Mouse (Mus musculus): Measurements from ENCODE around the gene Csnk2a1.
A peak's percentile ranks its signal among the peaks of the same experiment; 100 is the strongest.
"Not testable (repeated sequence)": the region's sequence is repeated elsewhere in the genome, so short reads cannot be mapped to it uniquely, and the experiment has no call there.

Csnk2a1 gene

DNA sequence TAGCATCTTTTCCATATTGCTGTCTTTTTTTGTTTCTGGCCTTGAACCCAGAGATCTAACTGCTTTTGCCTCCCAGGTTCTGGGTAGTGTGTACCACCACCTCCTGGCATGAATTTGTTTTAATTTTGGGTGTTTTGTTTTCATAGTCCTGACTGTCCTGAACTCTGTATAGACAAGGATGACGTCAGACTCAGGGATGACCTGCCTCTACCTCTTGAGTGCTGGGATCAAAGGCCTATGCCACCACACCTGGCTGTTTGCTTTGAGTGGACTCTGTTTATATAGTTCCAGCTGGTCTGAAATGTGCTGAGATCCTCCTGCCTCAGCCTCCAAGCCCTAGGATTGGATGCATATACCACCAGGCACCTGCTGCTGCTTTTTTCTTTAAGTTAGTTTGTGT is 11.3 kb downstream of the Csnk2a1 start:
- DNase-seq (ENCODE audit: low spot score), result no peak

DNA sequence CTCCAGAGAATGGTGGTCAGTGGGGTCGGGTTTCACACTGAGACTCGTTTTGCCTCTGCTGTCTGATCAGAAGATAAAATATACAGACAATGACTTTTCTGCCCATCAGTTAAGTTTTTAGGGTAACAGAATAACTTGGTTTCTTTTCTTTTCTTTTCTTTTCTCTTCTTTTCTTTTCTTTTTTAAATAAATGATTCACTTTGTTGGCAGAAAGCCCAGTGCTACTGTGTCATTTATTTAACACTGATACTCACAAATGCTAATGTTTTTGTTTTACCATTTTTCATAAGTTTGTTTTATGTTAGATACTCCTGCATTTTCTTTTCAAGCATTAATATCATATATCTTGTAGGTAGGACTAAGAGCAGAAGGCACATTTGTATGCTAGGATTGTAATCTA is 13.9 kb downstream of the Csnk2a1 start:
- no peak for DNase-seq (ENCODE audit: low spot score)

DNA sequence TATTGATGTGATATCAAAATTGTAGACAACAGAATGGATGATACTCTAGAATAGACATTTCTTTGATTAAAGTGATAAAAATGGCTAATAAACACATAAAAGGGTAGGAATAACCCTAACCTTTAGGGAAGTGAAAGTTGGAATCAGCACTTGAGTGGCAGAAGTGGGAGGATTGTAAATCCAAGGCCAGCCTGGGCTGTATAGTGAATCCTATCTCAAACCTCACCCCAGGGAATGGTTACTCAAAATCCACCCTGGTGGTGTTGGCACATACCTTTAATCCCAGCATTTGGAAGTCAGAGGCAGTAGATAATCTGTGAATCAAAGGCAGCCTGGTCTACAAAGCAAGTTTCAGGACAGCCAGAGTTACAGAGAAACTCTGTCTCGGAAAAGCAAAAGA is 20.6 kb downstream of the Csnk2a1 start:
- DNase-seq (ENCODE audit: low spot score), result no peak

DNA sequence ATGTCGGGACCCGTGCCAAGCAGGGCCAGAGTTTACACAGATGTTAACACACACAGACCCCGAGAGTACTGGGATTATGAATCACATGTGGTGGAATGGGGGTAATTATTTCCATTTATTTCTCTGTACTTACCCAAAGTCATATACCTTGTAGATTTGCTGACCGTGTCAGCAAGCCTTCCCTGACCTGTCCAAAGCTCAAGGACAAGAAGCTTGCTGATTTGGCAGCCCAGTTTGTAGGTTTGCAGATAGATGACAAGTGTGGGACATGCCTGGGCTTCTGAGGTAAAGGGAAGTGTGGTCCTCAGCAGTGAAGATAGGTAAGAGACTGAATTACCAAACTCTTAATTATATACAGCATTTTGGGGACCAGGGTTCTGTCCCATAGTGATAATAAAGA is 23.9 kb downstream of the Csnk2a1 start:
- no peak for DNase-seq (ENCODE audit: low spot score)

DNA sequence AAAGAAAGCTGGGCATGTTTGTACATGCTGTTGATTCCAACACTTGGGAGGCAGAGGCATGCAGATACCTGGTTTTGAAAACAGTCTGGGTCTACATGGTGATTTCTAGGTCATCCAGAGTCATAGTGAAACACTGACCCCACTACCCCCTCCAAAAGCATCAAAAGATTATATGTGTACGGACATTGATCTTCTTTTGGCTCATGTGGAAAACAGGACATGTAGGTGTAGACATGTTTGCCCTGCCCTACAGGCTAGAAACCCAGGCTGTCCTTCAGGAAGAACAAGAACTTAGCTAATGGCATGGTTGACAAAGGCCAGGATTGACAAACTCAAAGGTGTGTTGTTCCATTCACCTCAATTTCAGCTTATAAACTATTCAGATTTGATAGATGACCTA is 33.1 kb downstream of the Csnk2a1 start:
- no peak for DNase-seq (ENCODE audit: low spot score)

DNA sequence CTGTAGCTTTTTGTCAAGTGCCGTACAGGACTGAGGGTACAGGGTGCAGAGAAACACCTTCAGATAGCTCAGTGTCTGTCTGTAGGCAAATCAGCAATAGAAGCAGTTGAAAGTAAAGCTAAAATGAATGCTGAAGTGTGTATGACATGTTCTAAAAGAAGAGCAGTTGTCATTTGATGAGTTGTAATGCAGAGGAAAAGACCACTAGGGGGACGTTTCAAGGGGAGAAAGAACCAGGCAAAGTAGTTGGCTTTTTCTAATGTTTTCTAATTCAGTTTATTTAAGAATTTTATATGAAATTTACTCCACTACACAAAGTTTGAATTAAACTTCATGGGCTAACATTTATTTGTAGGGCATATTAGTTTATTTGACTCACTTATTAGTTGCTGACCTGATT is 47.0 kb downstream of the Csnk2a1 start:
- DNase-seq (ENCODE audit: low spot score), result no peak

DNA sequence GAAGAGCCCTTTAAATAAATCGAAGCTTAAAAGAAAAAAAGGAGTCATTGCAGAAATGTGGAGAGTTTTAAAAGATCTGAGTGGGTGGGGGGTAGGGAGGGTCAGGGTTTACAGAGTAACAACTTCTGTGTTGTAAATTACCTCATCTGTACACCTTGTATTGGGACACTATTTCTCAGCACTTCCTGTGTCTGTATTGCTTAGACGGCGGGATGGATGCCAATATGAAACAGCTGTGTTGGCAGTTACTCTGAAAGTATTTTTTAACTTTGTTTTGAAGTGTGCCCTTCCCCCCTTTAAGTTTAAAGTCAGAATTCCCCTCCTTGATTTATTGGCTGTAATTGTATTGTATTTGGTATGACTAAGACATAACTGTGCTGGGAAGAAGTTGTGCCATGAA is 54.8 kb downstream of the Csnk2a1 start:
- no peak for DNase-seq (ENCODE audit: low spot score)

DNA sequence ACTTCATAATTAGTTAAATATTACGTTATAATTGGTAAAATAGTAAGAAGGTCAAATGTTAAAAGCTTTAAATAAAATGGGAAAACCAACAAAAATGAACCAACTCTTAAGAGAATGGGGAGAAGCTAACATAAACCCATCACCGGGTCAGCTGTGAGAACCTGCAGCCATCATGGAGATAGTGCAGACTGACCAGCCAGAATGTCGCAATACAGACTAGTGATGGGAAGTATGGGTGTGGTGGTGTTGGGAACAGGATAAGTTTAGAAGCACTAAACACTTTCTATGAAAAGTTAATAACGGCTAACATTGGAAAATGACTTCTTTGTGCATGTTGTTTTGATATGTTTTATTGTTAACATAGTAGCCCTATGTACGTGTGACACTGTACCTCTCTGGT is 60.9 kb downstream of the Csnk2a1 start:
- no peak for DNase-seq (ENCODE audit: low spot score)

DNA sequence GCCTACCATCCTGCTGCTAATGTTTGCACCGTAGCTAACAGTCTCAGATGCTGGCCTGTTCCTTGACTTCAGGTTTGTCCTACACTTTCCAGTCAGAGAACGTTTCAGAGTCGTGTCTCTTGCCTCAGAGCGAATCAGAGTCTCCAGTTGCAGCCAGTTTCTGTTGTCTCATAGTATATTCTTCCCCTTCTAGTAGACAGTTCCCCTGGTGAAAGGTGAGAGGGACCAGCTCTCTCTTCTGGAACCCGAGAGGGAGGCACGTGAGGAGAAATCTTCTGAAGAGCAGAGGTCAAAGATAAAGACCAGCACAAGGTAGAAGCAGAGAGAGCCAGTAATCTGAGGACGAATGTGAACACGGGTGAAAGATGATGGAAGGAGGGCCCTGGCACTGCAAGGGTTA is 61.4 kb downstream of the Csnk2a1 start:
- no peak for DNase-seq (ENCODE audit: low spot score)

DNA sequence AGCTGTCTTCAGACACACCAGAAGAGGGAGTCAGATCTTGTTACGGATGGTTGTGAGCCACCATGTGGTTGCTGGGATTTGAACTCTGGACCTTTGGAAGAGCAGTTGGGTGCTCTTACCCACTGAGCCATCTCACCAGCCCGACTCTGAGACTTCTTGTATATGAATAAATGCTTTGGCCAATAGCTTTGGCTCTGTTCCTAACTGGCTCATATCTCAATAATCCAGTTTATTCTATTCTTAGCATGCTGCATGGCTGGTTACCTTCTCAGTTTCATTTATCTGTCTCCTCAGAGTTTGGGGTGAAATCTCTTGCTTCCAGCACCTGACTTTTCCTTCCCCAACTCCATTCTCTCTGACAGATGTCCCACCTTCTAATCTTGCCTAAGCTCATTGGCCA is 63.0 kb downstream of the Csnk2a1 start:
- not testable (repeated sequence) for DNase-seq (ENCODE audit: low spot score)

DNA sequence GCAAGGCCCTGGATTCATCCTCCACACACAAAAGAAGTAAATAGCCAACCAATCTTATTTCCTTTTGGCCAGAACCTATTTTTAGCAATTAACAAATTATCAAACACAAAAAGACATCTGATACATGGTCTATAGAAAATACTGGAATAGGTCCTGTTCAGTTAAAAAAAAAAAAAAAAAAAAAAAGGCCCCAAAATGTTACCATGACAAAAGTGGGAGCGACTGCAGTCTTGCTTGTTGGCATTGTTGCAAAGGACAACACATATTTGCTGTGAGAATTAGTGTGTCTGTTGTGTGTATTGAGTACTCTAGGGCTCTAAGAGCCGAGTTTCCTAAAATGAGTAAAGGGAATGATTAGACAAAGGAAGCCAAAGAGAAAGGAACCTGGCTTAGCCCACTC is 65.8 kb downstream of the Csnk2a1 start:
- DNase-seq (ENCODE audit: low spot score), result no peak

DNA sequence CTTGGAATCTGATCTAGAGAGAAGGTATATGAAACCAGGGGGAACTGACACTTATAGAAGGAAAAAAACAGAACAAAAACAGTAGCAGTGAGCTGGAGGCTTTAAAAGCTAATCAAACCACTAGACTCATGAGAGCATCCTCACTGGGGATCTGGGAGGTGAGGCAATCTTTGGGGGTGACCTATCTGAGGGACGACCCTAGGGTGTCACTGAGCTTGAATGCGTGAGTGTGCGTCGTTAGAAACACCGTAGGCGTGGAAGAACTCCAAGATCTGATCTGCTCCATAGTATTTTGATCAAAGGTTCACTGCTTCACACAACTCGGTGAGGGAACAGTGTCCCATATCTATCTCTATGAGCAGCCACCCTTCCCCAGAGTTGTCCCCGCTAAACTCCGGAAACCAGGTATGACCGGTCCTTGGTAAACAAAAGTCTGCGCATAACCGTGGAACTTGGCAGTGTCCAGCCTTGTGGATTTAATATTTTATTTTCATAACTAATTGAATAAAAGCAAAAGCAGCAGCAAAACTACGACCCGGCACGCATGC is 66.6 kb downstream of the Csnk2a1 start:
- DNase-seq (ENCODE audit: low spot score), result no peak

DNA sequence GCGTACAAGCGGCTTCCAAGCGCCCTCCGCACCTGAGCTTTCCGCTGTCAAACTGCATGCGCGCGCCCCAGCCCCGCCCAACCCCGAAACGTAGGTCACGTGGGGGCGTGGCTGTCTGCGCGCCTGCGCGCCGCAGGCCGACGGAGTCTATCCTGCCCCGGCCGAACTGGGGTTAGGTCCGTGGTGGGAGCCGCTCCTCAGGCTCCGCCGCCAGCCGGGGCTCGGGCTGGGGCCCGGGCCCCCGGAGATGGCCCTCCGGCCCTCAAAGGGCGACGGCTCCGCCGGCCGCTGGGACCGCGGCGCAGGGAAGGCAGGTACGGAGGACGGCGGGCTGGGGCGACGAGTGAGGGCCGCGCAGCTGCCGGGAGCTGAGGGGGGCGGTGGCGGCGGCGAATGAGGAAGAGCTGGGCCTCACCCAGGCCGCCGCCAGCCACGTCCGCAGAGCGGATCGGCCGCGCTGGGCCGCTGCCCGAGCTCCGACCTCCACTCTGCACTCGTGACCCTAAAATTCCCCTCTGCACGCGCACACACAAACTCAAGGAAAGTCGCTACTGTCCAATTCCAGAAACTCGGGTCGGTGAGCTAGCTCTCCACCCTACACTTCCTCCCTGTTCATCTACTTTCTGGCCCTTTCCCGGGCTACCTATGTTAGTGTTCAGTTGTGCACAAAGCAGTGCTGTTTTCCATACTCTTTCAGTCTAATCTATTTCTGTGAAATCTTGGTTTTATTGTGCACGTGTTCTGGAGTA is 67.3 kb downstream of the Csnk2a1 start, which contains the start of gene Tbc1d20:
Gene Tbc1d20 (plus strand): TSS at position 102 of the 749 bp plus-strand sequence.
- peak; percentile 91 for DNase-seq (ENCODE audit: low spot score)

DNA sequence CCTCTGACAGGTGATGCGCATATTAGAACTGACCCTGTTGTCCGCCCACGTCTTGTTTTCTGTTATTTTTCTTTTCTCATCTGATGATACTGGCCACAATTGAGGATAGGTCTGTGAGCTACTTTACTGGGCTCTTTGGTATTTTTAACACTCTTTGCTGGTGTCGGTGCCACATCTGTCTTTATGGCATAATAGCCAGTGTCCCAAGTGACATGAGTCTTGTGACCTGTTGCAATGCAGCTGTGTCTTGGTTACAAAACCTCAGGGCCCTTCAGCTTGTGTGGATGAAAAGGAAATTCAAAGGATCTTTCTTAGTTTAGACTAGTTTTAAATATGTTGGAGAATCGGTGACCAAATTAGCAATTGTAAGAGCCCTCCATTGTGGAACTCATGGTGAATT is 67.9 kb downstream of the Csnk2a1 start:
- DNase-seq (ENCODE audit: low spot score), result no peak

DNA sequence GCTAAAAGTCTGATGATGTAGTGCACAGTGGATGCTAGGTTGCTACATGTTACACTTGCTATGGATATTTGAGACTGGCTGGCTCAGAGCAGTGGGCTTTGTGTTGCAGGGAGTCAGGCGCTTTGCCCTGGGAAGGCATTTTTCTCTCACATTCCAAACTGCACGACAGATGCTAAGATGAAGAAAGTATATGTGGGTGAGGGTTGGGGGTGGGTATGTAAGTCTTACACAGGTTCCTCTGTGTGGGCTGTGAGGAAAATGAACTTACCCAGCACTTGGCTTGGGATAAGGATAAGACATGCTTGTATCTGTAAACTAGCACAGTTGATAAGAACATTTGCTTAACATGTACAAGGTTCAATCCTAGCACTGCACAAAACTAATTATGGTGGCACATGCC is 76.2 kb downstream of the Csnk2a1 start:
- no peak for DNase-seq (ENCODE audit: low spot score)

DNA sequence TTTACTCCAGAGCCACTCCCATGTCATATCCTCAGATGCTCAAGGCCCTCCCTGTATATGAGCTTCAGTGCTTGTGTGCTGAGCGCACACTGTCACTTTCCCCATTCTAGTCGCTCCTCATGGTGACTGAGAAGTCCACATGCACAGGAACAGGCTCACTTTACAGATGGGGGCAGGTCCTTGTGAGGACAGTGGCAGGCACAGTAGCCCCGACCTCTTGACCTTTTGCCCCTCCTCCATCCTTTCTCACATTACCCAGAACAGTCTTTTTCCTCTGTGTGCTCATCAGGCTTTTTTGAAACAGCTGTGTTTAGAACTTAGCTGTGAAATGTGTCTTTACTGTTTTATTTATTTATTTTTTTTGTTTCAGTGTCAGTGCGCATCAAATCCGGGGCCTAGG is 77.1 kb downstream of the Csnk2a1 start:
- DNase-seq (ENCODE audit: low spot score), result no peak

DNA sequence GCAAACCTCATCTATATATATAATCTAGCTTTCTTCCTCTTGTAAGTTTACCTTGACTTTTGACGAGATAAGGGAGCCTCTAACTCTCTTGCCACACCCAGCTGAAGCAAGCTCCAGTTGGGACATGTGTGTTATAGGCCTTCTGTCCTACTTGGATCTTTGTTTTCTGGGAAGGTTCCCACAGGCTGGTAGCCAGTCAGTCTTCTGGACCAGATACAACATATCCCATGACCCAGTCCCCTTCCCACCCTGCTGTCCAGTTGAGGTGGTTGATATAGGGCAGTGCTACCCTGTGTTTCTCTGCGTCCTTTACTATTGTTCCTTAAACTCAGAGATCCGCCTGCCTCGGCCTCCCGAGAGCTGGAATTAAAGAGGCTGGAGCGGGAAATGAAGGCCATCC is 78.8 kb downstream of the Csnk2a1 start:
- DNase-seq (ENCODE audit: low spot score), result no peak

DNA sequence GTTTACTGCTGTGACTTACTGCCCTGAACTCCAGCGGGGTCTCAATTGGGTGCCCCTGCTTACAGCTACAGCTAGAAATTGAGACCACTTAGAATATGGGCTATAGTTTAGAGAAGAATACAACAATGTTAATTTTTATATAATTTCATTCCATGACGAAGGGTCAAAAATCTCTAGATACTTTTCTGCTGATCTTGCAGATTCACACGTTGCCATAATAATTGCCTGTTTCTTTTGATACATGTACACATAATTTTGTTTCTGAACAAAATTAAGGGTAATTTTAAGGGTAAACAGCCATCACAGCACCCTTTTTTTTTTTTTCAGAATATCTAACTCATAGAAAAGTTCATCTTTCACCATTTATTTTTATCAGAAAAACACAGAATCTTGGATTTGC is 80.5 kb downstream of the Csnk2a1 start:
- DNase-seq (ENCODE audit: low spot score), result no peak

DNA sequence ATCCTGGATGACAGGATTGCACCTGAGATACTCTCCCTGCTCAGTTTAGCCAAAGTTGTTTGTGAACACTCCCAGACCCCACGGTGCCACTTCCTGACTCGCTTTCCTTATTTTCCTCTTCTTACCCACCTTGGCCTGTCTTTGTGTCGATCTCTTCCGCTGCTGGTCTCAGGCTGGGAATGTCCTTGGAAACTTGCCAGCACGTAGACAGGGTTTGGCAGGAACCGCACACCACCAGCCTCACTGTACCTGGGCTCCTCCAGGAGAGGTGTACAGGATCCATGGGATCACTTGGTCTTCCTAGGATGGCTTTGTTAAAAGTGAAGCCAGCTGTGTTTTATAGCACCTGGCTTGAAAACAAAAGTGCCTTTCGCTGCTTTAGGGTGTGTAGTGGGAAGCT is 86.4 kb downstream of the Csnk2a1 start:
- no peak for DNase-seq (ENCODE audit: low spot score)

DNA sequence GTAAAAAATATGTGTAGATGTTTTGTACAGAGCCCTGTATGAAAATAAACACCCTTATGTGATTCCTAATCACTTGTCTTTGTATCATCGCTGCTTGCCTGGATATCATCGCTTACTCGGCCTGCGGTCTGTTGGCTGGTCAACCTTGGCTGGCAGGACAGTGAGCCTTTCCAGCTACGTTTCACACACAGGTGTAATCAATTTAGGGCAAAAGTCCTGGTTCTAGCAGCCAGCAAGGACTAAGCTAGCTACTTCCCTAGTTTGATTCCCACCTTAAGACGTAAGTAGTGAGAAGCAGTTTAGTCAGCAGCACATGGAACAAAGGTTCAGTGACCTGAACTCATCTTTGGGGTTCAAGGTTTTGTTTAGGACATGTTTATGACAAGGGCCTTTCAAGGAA is 87.3 kb downstream of the Csnk2a1 start:
- no peak for DNase-seq (ENCODE audit: low spot score)

DNA sequence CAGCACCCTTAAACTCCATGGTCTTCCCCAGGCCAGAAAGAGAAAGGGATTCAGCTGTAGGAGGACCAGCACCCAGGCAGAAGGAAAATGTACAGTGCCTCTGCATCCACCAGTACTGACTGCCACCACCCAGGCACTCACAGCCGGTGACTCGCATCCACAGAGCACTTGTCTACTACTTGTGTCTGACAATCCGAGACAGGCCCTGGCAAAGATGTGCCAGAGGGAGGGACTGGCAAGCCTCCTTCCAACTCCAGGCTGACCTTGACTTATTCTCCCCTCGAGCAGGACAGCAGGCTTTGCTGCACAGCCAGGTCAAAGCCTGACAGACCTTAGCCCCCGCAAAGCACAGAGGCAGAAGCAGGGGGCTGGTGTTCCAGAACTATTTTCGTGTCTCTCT is 90.4 kb downstream of the Csnk2a1 start:
- no peak for DNase-seq (ENCODE audit: low spot score)

DNA sequence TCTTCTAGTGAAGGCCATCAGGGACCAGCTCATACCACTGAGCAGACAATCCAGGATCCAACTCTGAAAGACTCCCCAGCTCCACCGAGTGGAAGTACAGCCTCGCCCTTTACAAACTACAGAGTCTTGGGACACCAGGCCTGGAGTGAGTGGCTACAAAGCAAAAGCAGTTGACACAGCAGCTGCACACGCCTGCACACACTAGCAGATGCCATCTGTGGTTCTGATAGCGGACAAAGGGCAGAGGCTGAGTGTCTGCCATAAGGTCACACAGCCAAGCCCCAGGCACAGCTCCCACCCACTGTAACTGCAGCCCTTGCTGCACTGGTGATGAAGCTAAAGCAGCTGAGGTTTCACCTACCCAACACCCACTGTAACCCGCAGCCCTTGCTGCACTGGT is 94.9 kb downstream of the Csnk2a1 start:
- DNase-seq (ENCODE audit: low spot score), result no peak

DNA sequence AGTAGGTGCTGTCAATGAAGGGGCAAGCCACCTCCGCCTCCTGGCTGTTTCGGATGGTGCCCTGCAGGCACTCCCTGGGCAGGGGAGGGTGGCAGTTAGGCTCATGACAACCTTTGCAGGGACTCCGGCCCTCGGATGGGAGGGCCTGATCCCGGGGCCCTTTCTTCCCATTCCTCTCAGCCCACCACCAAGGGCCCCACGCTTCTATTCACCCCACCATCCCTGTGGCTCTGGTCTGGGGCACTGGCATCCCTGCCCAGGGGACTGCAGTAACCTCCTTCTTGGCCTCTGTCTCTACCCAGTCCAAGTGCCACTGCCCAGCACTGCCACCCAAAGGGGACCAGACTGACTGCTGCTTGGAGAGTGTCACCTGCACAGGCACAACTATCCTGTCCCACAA is 95.6 kb downstream of the Csnk2a1 start:
- no peak for DNase-seq (ENCODE audit: low spot score)

DNA sequence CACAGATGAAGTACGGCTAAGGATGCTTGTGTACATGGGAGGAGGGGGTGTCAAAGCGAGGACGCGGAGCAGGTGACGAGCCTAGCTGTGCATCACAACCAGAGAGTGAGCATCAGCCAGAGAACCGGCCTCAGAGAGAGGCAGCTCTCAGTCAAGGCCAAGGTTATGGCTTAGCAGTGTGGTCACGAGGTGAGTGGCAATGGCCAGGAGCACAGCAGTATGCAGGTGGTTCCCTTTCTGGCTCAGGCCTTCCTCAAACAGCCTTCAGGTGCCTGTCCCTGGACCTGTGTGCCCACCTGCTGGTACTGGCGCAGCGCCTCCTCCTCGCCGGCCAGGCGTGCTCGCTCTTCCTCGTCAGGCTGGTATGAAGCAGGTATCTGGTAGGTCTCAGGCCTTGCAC is 97.3 kb downstream of the Csnk2a1 start:
- DNase-seq (ENCODE audit: low spot score), result no peak
